Mouse (Mus musculus) kidney, adult 2 months (tissue): ENCODE measurements around the gene Cbarp.

Experiments used
- CTCF ChIP-seq: fragments of 200-500 bp; conservative IDR thresholded peaks from 2 replicates; pipeline ENCODE4 v1.5.1; 2011; ENCODE audit warnings: low read depth, mild to moderate bottlenecking, control low read depth, low read length, moderate library complexity, mixed read lengths; ENCODE audit not compliant: insufficient read depth, insufficient read length
- POLR2A ChIP-seq: fragments of 200-500 bp; IDR thresholded peaks from one replicate; pipeline ENCODE4 v1.6.1; 2011; ENCODE audit warnings: low read depth, low read length, control low read depth

DNA sequence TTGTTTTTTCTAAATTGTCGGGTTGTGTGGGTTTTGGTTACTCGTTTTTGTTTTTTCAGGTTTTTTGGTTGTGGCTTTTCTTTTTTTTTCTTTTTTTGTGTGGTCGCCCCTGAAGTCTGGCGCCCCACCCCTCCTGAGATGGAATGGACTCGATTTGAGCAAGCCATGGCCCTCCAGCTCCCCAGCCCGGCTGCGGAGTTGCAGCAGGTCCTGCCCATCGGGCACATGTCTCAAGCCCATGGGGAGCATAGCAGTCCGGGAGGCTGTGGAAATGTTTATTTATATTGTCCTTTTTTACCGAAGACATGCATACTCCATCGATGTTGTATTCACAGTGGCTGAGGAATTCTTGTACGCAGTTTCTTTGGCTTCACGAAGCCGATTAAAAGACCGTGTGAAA lies 30.6 kb upstream of the Cbarp start:
- no peak for TF ChIP-seq CTCF
- no peak for TF ChIP-seq POLR2A
